In genomic region chr14:8114756-8115155, GRCm38 (mm10) we compare ENCODE assay signal across 21 mouse cellular contexts. TPM values are rescaled to one million over a fixed set of nuclear protein-coding genes. Genes with fewer than 3 reads are reported as not detected.
DNase-seq lines count a peak whose midpoint lies in the region; TF ChIP-seq lines count a peak whose summit lies in the region.
"Had no signal": no experiment of that assay in that cellular context is flagged by ENCODE, and none has a peak within 500 bp of the region (broad histone marks: within the 10 kb centered on the region; RNA-seq: fewer than 3 reads in every experiment).

No protein-coding gene starts in this region.

- 58% methylated on average over 1 of the region's 1 CpGs for WGBS in spleen, adult 2 months
- WGBS in bone marrow, adult 2 months, result 81% methylated on average over 1 of the region's 1 CpGs

- TF ChIP-seq CTCF in spleen, adult 2 months (IDR thresholded peaks at IDR 0.05; ENCODE audit: extremely low read depth, insufficient read depth, insufficient read length, insufficient replicate concordance), result no peak
- TF ChIP-seq CTCF in bone marrow, adult 2 months (IDR thresholded peaks at IDR 0.05; ENCODE audit: control insufficient read depth, insufficient read depth, low read length), result no peak

- H3K36me3 ChIP-seq in spleen, adult 2 months (ENCODE audit: control insufficient read depth, insufficient read depth, low read length), result peaks cover 4% of the 10 kb centered on the region
- H3K36me3 ChIP-seq: heart, embryonic 10.5 days; heart, embryonic 13.5 days had no signal

- no peak for DNase-seq in spleen, adult 2 months (ENCODE audit: low read depth in 1 of 2, low spot score in 2 of 2)
- DNase-seq in spleen, adult 18-20 months, result no peak
- DNase-seq in B cell, adult 2 months, result peak; percentile 52 to 54
- no peak for DNase-seq in layer of hippocampus, adult 18-20 months (ENCODE audit: low spot score in 2 of 2)
- no peak for DNase-seq in kidney, adult 9 months
- DNase-seq: adrenal gland, adult 8-10 months; adrenal gland, postnatal 25 days; cerebellum, adult 18-20 months; cerebellum, adult 9-10 months; cerebellum, postnatal 14 days; forebrain, postnatal 0 days; gastrocnemius, postnatal 10 days; gastrocnemius, postnatal 36 days; heart, adult 2 months; heart, postnatal 14 days; heart, postnatal 4 days had no signal

- no peak for TF ChIP-seq POLR2A in spleen, adult 2 months (IDR thresholded peaks at IDR 0.05; ENCODE audit: low read depth, low read length)
- no peak for TF ChIP-seq POLR2A in bone marrow, adult 2 months (IDR thresholded peaks at IDR 0.05; ENCODE audit: borderline replicate concordance, control insufficient read depth, low read depth, low read length)

- H3K4me3 ChIP-seq in spleen, adult 2 months (ENCODE audit: extremely low read depth, insufficient read depth, insufficient read length), result no peak overlapping the region
- H3K4me3 ChIP-seq in bone marrow, adult 2 months (replicated peaks; ENCODE audit: control insufficient read depth, low read depth, low read length), result no peak overlapping the region
- H3K4me3 ChIP-seq: heart, adult 2 months; heart, embryonic 10.5 days; heart, embryonic 13.5 days had no signal

- H3K27me3 ChIP-seq in spleen, adult 2 months (ENCODE audit: control insufficient read depth, insufficient read depth, low read length), result no peaks in the 10 kb centered on the region
- H3K27me3 ChIP-seq: heart, embryonic 13.5 days had no signal

- peaks cover 32% of the 10 kb centered on the region for H3K4me1 ChIP-seq in spleen, adult 2 months (ENCODE audit: control insufficient read depth, insufficient read depth, insufficient read length)
- peaks cover 6% of the 10 kb centered on the region; the same call in 1 of the 2 replicates for H3K4me1 ChIP-seq in bone marrow, adult 2 months (ENCODE audit: control insufficient read depth, insufficient read depth, low read length)

- H3K27ac ChIP-seq in spleen, adult 2 months (ENCODE audit: insufficient read depth, low read length), result peak overlapping the region; percentile 99
- peak overlapping the region; percentile 84 for H3K27ac ChIP-seq in bone marrow, adult 2 months (ENCODE audit: control insufficient read depth, insufficient read depth, low read depth, low read length, poor library complexity)
- H3K27ac ChIP-seq: heart, adult 2 months; heart, embryonic 10.5 days; heart, embryonic 13.5 days; hindbrain, embryonic 14.5 days; hindbrain, postnatal 0 days had no signal

RNA-seq across cellular contexts. Expression of gene Pxk, which starts 16.7 kb away (rescaled TPM):
- 42.5 and 46.2 TPM in 2 replicates for polyA plus RNA-seq in spleen, adult 2 months (2012; rRNA removed)
- polyA plus RNA-seq in bone marrow, adult 2 months (2011; ENCODE audit: insufficient read depth, insufficient read length, low replicate concordance, missing spikeins), result 7.1 and 21.9 TPM in 2 replicates
- total RNA-seq in layer of hippocampus, adult 18-20 months (2021), result 10 to 100 TPM; 29.6 to 32.4 TPM

RNA-seq across cellular contexts. Expression of gene Rpp14, which starts 34.6 kb away (rescaled TPM):
- 3.0 and 4.7 TPM in 2 replicates for polyA plus RNA-seq in spleen, adult 2 months (2012; rRNA removed)
- 10.6 and 20.7 TPM in 2 replicates for polyA plus RNA-seq in bone marrow, adult 2 months (2011; ENCODE audit: insufficient read depth, insufficient read length, low replicate concordance, missing spikeins)
- 10 to 100 TPM; 24.4 to 34.7 TPM for total RNA-seq in layer of hippocampus, adult 18-20 months (2021)

RNA-seq across cellular contexts. Expression of gene Pdhb, which starts 58.1 kb away (rescaled TPM):
- polyA plus RNA-seq in spleen, adult 2 months (2012; rRNA removed), result 21.1 and 21.9 TPM in 2 replicates
- 60.0 and 77.9 TPM in 2 replicates for polyA plus RNA-seq in bone marrow, adult 2 months (2011; ENCODE audit: insufficient read depth, insufficient read length, low replicate concordance, missing spikeins)
- total RNA-seq in layer of hippocampus, adult 18-20 months (2021), result 100 to 1,000 TPM; 169 to 171 TPM

Comparison
In these comparisons a context has a peak if more than half of its experiments do, and no peak if none do; other contexts are left out.
1. DNase-seq: peak in B cell, adult 2 months (2 of 2); none in spleen, adult 2 months (0 of 2), spleen, adult 18-20 months (0 of 2), layer of hippocampus, adult 18-20 months (0 of 2) and kidney, adult 9 months (single experiment).